Mouse (Mus musculus) lung, adult 2 months (tissue): ENCODE results near the gene Zfhx2.

Experiments
- CTCF ChIP-seq: fragments of 200-500 bp; IDR thresholded peaks from 2 replicates; pipeline ENCODE4 v1.5.1; 2011; ENCODE audit warnings: mild to moderate bottlenecking, low read length, control low read depth; ENCODE audit not compliant: insufficient read depth
- POLR2A ChIP-seq: fragments of 200-500 bp; IDR thresholded peaks from 2 replicates; pipeline ENCODE4 v1.6.1; 2011; ENCODE audit warnings: low read depth, mild to moderate bottlenecking, control low read depth, low read length, borderline replicate concordance; ENCODE audit errors: extremely low read depth

- TF ChIP-seq POLR2A (no peak), CTCF (no peak)
Measured at GRCm38 (mm10) chr14:55016876-55017275, 75.2 kb downstream of the Zfhx2 start.
